Mouse (Mus musculus) thymus, adult 18-20 months (tissue): ENCODE data around the gene Hand1.

Source experiments
- DNase-seq, 2 experiments: peaks; one replicate each; pipeline ENCODE4 v3.0.0; 2022; ENCODE audit warnings: mixed read lengths in 2 of 2

Gene Hand1

DNA sequence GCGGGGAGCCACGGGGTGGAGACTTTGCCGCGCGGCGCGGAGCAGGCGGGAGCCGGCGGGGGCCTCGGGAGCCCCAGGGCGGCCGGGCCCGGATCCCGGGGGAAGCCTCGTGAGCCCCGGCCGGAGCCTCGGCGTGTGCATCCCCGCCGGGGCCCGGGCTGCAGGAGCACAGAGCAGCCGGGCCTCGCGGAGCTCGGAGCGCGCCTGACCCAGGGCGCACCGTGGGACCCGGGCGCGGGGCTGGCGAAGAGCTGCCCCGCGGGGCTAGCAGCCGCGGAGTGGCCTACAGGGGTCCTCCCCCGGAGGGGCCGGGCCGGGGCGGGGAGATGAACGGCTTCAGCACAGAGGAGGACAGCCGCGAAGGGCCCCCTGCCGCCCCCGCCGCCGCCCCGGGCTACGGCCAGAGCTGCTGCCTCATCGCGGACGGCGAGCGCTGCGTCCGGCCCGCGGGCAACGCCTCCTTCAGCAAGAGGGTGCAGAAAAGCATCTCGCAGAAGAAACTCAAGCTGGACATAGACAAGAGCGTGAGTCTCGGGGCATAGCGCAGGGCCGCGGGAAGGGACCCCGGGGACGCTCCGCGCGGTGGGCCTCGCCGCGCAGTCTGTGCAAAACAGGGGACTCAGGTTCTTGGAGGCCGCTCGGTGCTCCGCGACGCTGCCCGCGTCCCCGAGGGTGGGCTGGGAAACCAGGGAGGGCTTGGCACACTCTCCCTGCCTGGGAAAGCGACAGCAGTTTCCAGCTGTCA, 30.7 kb downstream of the Hand1 start:
- DNase-seq = peak; percentile 24 to 42

GRCm38 (mm10) chr11:57800971-57801765, 31.4 kb downstream of the Hand1 start, which contains the start of gene Sap30l:
Gene Sap30l (plus strand): TSS chr11:57801637.
- DNase-seq = peak; percentile 93 to 96

DNA sequence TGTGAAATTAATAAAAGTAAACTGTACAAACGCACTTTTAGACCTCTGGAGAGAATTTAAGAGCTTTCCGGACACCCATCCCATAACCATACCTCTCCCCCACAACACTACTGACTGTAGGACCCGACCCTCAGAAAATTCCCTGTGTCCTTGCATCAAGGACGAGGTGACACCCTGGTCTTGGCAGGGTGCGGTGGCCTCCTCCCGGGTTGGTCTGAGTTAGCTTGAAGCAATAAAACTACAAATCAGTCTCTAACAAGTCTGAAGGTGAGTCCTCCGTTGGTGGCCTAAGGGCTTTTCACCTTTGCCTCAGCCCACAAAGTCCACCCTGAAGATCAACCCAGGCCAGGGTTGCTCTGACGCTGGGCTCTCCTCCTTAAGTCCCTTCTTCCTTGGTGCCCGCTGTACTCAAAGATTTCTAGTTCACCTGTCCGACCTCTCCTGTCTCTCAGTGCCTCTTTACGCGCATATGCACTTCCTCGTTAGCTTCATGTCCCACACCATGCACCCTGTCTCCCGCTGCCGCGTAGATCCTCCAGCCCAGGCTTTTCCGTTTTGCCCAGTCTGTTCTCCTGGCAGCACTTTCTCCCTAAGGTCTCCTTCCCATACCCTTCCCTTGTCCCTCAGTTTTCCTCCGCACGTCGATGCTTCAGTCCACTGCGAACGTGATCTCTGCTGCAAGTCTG, 32.2 kb downstream of the Hand1 start:
- no peak for DNase-seq

- no peak for DNase-seq
Measured at GRCm38 (mm10) chr11:57799456-57799855, 33.2 kb downstream of the Hand1 start.

DNA sequence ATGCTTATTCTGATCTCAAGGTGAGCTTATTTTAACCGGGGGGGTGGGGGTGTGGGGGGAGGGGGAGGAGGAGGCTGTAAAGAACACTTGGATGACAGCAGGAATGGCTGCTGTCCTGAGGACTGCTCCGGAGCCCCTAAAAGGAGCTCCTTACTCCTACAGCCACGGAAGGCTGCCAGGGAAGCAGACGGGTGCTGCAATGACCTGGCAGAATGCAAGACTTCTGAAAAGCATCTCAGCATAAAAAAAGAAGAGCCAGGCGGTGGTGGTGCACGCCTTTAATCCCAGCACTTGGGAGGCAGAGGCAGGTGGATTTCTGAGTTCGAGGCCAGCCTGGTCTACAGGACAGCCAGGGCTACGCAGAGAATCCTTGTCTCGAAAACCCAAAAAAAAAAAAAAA, 34.8 kb downstream of the Hand1 start:
- no peak for DNase-seq

DNA sequence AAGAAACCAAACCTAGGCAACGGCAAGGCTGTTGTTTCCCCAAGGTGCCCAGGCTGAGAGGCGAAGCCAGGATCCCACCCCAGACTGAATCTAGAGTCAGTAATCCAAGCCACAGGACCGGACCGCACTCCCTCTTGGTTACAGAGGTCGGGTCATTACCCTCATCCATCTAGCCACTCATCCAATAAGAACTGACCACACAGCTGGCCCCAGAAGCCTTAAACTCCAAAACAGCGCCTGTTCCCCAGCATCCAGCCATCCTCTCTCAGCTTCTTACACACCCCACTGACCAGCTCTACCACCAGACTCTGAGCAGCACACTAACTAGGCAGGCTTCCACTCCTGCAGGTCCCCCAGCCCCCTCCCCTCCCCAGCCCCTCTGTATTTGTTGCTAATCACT, 37.5 kb downstream of the Hand1 start:
- no peak for DNase-seq

- no peak for DNase-seq
Measured at GRCm38 (mm10) chr11:57790866-57791535, 41.6 kb downstream of the Hand1 start.

GRCm38 (mm10) chr11:57787913-57788312, 44.7 kb downstream of the Hand1 start:
- DNase-seq = peak; percentile 31 to 36

- DNase-seq = no peak
Measured at GRCm38 (mm10) chr11:57786616-57787418, 45.8 kb downstream of the Hand1 start.

DNA sequence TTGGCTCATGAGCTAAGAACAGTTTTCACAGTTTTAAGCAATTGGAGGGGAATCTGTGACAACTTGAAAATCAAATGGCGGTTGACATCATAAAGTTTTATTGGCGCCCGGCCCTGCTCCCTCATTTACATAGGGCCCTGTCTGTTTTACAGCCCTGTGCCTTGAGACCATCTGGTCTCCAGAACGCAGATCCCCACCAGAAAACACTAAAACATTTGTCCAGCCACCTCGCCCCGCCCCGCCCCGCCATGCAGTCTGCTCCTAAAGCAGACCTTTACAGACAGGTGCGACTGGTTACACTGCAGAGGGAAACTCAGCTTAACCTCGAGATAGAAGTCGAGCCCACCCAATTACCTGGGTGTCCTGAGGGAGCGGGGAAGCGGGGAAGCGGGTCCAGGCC, 52.8 kb downstream of the Hand1 start:
- no peak for DNase-seq
